Mouse (Mus musculus): ENCODE data around the gene Slc35e1. TPM values are rescaled to one million over a fixed set of nuclear protein-coding genes. Genes with fewer than 3 reads are reported as not detected.

The Slc35e1 gene
- polyA plus RNA-seq, 1 experiment from 2014 or later: 31.3 TPM

- no peak for ATAC-seq (ENCODE audit: insufficient number of reproducible peaks, insufficient read depth, low FRiP score, low TSS enrichment, low read depth)
Observed at GRCm38 (mm10) chr8:72500521-72500931, 8.1 kb upstream of the Slc35e1 start.

GRCm38 (mm10) chr8:72499521-72500284 lies 7.3 kb upstream of the Slc35e1 start:
- H3K27me3 ChIP-seq: no peaks in the 10 kb centered on the region
- H3K27ac ChIP-seq: no peak overlapping the region
- H3K9ac ChIP-seq (replicated peaks): no peak overlapping the region
- ATAC-seq (ENCODE audit: insufficient number of reproducible peaks, insufficient read depth, low FRiP score, low TSS enrichment, low read depth): no peak
- H3K4me3 ChIP-seq (replicated peaks): no peak overlapping the region
- peaks cover 62% of the 10 kb centered on the region for H3K36me3 ChIP-seq
- H3K4me1 ChIP-seq (replicated peaks): peaks cover 8% of the 10 kb centered on the region; the same call in 1 of the 2 replicates
- no peaks in the 10 kb centered on the region for H3K9me3 ChIP-seq
- 79% methylated on average over 2 of the region's 2 CpGs for WGBS
- H3K4me2 ChIP-seq: no peak overlapping the region

More at GRCm38 (mm10) chr8:72500521-72500931, 8.1 kb upstream of the Slc35e1 start:
- H3K27me3 ChIP-seq: no peaks in the 10 kb centered on the region
- H3K27ac ChIP-seq: no peak overlapping the region
- no peak overlapping the region for H3K4me3 ChIP-seq (replicated peaks)
- H3K4me2 ChIP-seq: no peak overlapping the region
- peaks cover 53% of the 10 kb centered on the region for H3K36me3 ChIP-seq
- H3K4me1 ChIP-seq (replicated peaks): peaks cover 8% of the 10 kb centered on the region; the same call in 1 of the 2 replicates
- WGBS: 97% methylated on average over 1 of the region's 1 CpGs
- no peaks in the 10 kb centered on the region for H3K9me3 ChIP-seq
- H3K9ac ChIP-seq (replicated peaks): no peak overlapping the region

GRCm38 (mm10) chr8:72498527-72498926 lies 6.1 kb upstream of the Slc35e1 start:
- Histone ChIP-seq H3K36me3 (peaks cover 59% of the 10 kb centered on the region), H3K27me3 (no peaks in the 10 kb centered on the region), H3K27ac (no peak overlapping the region), H3K9ac (replicated peaks) (no peak overlapping the region), H3K9me3 (no peaks in the 10 kb centered on the region), H3K4me3 (replicated peaks) (no peak overlapping the region), H3K4me2 (no peak overlapping the region), H3K4me1 (replicated peaks) (peaks cover 8% of the 10 kb centered on the region)
- 91% methylated on average over 4 of the region's 4 CpGs for WGBS
- ATAC-seq (ENCODE audit: insufficient number of reproducible peaks, insufficient read depth, low FRiP score, low TSS enrichment, low read depth): no peak

- Histone ChIP-seq H3K27me3 (no peaks in the 10 kb centered on the region), H3K9me3 (no peaks in the 10 kb centered on the region), H3K9ac (replicated peaks) (no peak overlapping the region), H3K4me1 (replicated peaks) (peaks cover 11% of the 10 kb centered on the region), H3K4me3 (replicated peaks) (no peak overlapping the region), H3K36me3 (peaks cover 55% of the 10 kb centered on the region), H3K27ac (no peak overlapping the region), H3K4me2 (no peak overlapping the region)
- WGBS: 79% methylated on average over 1 of the region's 1 CpGs
- ATAC-seq (ENCODE audit: insufficient number of reproducible peaks, insufficient read depth, low FRiP score, low TSS enrichment, low read depth): no peak
Observed at GRCm38 (mm10) chr8:72497911-72498310, 5.5 kb upstream of the Slc35e1 start.

- H3K4me1 ChIP-seq (replicated peaks): peaks cover 16% of the 10 kb centered on the region
- H3K36me3 ChIP-seq: peaks cover 49% of the 10 kb centered on the region
- no peak overlapping the region for H3K27ac ChIP-seq
- no peak for ATAC-seq (ENCODE audit: insufficient number of reproducible peaks, insufficient read depth, low FRiP score, low TSS enrichment, low read depth)
- H3K9me3 ChIP-seq: no peaks in the 10 kb centered on the region
- no peak overlapping the region for H3K4me2 ChIP-seq
- H3K4me3 ChIP-seq (replicated peaks): no peak overlapping the region
- H3K27me3 ChIP-seq: no peaks in the 10 kb centered on the region
- 88% methylated on average over 19 of the region's 19 CpGs for WGBS
- no peak overlapping the region for H3K9ac ChIP-seq (replicated peaks)
Observed at GRCm38 (mm10) chr8:72496217-72496616, 3.8 kb upstream of the Slc35e1 start.

GRCm38 (mm10) chr8:72495411-72496111 lies 3.1 kb upstream of the Slc35e1 start:
- Histone ChIP-seq H3K36me3 (peaks cover 49% of the 10 kb centered on the region), H3K4me3 (replicated peaks) (no peak overlapping the region), H3K9ac (replicated peaks) (no peak overlapping the region), H3K27me3 (no peaks in the 10 kb centered on the region), H3K4me2 (no peak overlapping the region), H3K27ac (no peak overlapping the region), H3K9me3 (no peaks in the 10 kb centered on the region), H3K4me1 (replicated peaks) (peaks cover 23% of the 10 kb centered on the region)
- ATAC-seq (ENCODE audit: insufficient number of reproducible peaks, insufficient read depth, low FRiP score, low TSS enrichment, low read depth): no peak
- WGBS: 89% methylated on average over 23 of the region's 23 CpGs

- ATAC-seq (ENCODE audit: insufficient number of reproducible peaks, insufficient read depth, low FRiP score, low TSS enrichment, low read depth): no peak
- Histone ChIP-seq H3K4me2 (peak overlapping the region; percentile 79), H3K27ac (peak overlapping the region; percentile 57; the same call in 1 of the 2 replicates), H3K4me1 (replicated peaks) (peaks cover 24% of the 10 kb centered on the region), H3K4me3 (replicated peaks) (peak overlapping the region; percentile 96), H3K9ac (replicated peaks) (peak overlapping the region; percentile 68), H3K9me3 (no peaks in the 10 kb centered on the region), H3K27me3 (no peaks in the 10 kb centered on the region), H3K36me3 (peaks cover 52% of the 10 kb centered on the region)
- 12% methylated on average over 8 of the region's 8 CpGs for WGBS
Observed at GRCm38 (mm10) chr8:72493381-72493780, 967 bp upstream of the Slc35e1 start.

- peak overlapping the region; percentile 96 for H3K4me3 ChIP-seq (replicated peaks)
- H3K9ac ChIP-seq (replicated peaks): peak overlapping the region; percentile 84
- no peaks in the 10 kb centered on the region for H3K9me3 ChIP-seq
- peak overlapping the region; percentile 79 for H3K4me2 ChIP-seq
- peaks cover 56% of the 10 kb centered on the region for H3K36me3 ChIP-seq
- ATAC-seq (ENCODE audit: insufficient number of reproducible peaks, insufficient read depth, low FRiP score, low TSS enrichment, low read depth): peak; percentile 97
- WGBS: 0% methylated on average over 56 of the region's 56 CpGs
- H3K4me1 ChIP-seq (replicated peaks): peaks cover 24% of the 10 kb centered on the region
- H3K27me3 ChIP-seq: no peaks in the 10 kb centered on the region
- H3K27ac ChIP-seq: peak overlapping the region; percentile 57; the same call in 1 of the 2 replicates
Observed at GRCm38 (mm10) chr8:72492622-72493081, 238 bp upstream of the Slc35e1 start.

GRCm38 (mm10) chr8:72491017-72491416 lies 1.4 kb downstream of the Slc35e1 start:
- 0 out of 2 replicates have a peak overlapping the region, but pooled peaks have one; percentile 84 for H3K9ac ChIP-seq (replicated peaks)
- 89% methylated on average over 2 of the region's 2 CpGs for WGBS
- H3K4me3 ChIP-seq (replicated peaks): peak overlapping the region; percentile 96
- H3K36me3 ChIP-seq: peaks cover 56% of the 10 kb centered on the region
- H3K4me1 ChIP-seq (replicated peaks): peaks cover 24% of the 10 kb centered on the region
- peak overlapping the region; percentile 92 for H3K4me2 ChIP-seq
- no peaks in the 10 kb centered on the region for H3K27me3 ChIP-seq
- H3K27ac ChIP-seq: no peak overlapping the region
- no peaks in the 10 kb centered on the region for H3K9me3 ChIP-seq
- ATAC-seq (ENCODE audit: insufficient number of reproducible peaks, insufficient read depth, low FRiP score, low TSS enrichment, low read depth): no peak

- ATAC-seq (ENCODE audit: insufficient number of reproducible peaks, insufficient read depth, low FRiP score, low TSS enrichment, low read depth): no peak
- Histone ChIP-seq H3K9ac (replicated peaks) (no peak overlapping the region), H3K36me3 (peaks cover 76% of the 10 kb centered on the region), H3K4me3 (replicated peaks) (no peak overlapping the region), H3K9me3 (no peaks in the 10 kb centered on the region), H3K4me1 (replicated peaks) (peaks cover 13% of the 10 kb centered on the region), H3K27me3 (no peaks in the 10 kb centered on the region), H3K4me2 (no peak overlapping the region), H3K27ac (no peak overlapping the region)
Observed at GRCm38 (mm10) chr8:72487014-72487413, 5.4 kb downstream of the Slc35e1 start.

GRCm38 (mm10) chr8:72485456-72486199 lies 6.8 kb downstream of the Slc35e1 start:
- H3K4me2 ChIP-seq: no peak overlapping the region
- no peak overlapping the region for H3K4me3 ChIP-seq (replicated peaks)
- no peak overlapping the region for H3K9ac ChIP-seq (replicated peaks)
- 0 out of 2 replicates have a peak, but pooled peaks cover 2% of the 10 kb centered on the region for H3K4me1 ChIP-seq (replicated peaks)
- no peaks in the 10 kb centered on the region for H3K27me3 ChIP-seq
- no peaks in the 10 kb centered on the region for H3K9me3 ChIP-seq
- no peak overlapping the region for H3K27ac ChIP-seq
- WGBS: 88% methylated on average over 6 of the region's 6 CpGs
- H3K36me3 ChIP-seq: peaks cover 89% of the 10 kb centered on the region
- ATAC-seq (ENCODE audit: insufficient number of reproducible peaks, insufficient read depth, low FRiP score, low TSS enrichment, low read depth): no peak
